Mouse (Mus musculus) midbrain, embryonic 14.5 days (tissue): ENCODE results near the gene Cpne5. TPM values are rescaled to one million over a fixed set of nuclear protein-coding genes. Genes with fewer than 3 reads are reported as not detected.
A peak's percentile ranks its signal among the peaks of the same experiment; 100 is the strongest.

ENCODE experiments used
- ATAC-seq: fragments of 200-750 bp; cut with Nextera tagmentation; 2 replicates; pipeline ENCODE4 v1.8.0; 2017; ENCODE audit warnings: moderate number of reproducible peaks, moderate library complexity; ENCODE audit not compliant: low FRiP score, low TSS enrichment
- DNase-seq: peaks from one replicate; pipeline ENCODE4 v3.0.0-alpha.2; 2015
- H3K27ac ChIP-seq: fragments of 300-500 bp; sonication (generic); replicated peaks from 2 replicates; pipeline ENCODE4 v1.5.1; 2014; ENCODE audit warnings: mild to moderate bottlenecking, low read depth, low read length, moderate library complexity
- H3K27me3 ChIP-seq: fragments of 300-500 bp; sonication (generic); 2 replicates; pipeline ENCODE4 v1.6.1; 2014; ENCODE audit warnings: low read length, control low read depth, mixed read lengths; ENCODE audit not compliant: control insufficient read depth, insufficient read depth
- H3K36me3 ChIP-seq: fragments of 300-500 bp; sonication (generic); 2 replicates; pipeline ENCODE4 v1.6.1; 2014; ENCODE audit warnings: low read length, control low read depth; ENCODE audit not compliant: control insufficient read depth, insufficient read depth
- H3K4me1 ChIP-seq: fragments of 300-500 bp; sonication (generic); 2 replicates; pipeline ENCODE4 v1.6.1; 2014; ENCODE audit warnings: mild to moderate bottlenecking, antibody characterized with exemption, low read length, control low read depth; ENCODE audit not compliant: control insufficient read depth, insufficient read depth
- H3K4me2 ChIP-seq: fragments of 300-500 bp; sonication (generic); 2 replicates; pipeline ENCODE4 v1.6.1; 2014; ENCODE audit warnings: mild to moderate bottlenecking, low read length, moderate library complexity
- H3K4me3 ChIP-seq: fragments of 300-500 bp; sonication (generic); replicated peaks from 2 replicates; pipeline ENCODE4 v1.5.1; 2014; ENCODE audit warnings: low read depth, low read length
- H3K9ac ChIP-seq: fragments of 300-500 bp; sonication (generic); replicated peaks from 2 replicates; pipeline ENCODE4 v1.6.1; 2014; ENCODE audit warnings: mild to moderate bottlenecking, low read length, moderate library complexity
- H3K9me3 ChIP-seq: fragments of 300-500 bp; sonication (generic); 2 replicates; pipeline ENCODE4 v1.6.1; 2016; ENCODE audit warnings: low read length, control low read depth, mixed read lengths; ENCODE audit not compliant: control insufficient read depth
- WGBS: fragments of 180-500 bp; shearing (Covaris S2); extraction: QIAGEN DNeasy Blood & Tissue Kit; methylation state at CpG from one replicate; pipeline ENCODE4 v1.1.7; 2014; 5-methylcytosine and 5-hydroxymethylcytosine counted together
- polyA plus RNA-seq: library from polyadenylated mRNA; unstranded; fragments of >200 nt; fragmentation: Nextera tagmentation; extraction: Ambion mirVana; gene quantifications from 2 replicates; pipeline ENCODE4 v1.2.1, GENCODE M21; 2014

Gene Cpne5
- polyA plus RNA-seq, 1 experiment from 2014 or later = 27.6 TPM

DNA sequence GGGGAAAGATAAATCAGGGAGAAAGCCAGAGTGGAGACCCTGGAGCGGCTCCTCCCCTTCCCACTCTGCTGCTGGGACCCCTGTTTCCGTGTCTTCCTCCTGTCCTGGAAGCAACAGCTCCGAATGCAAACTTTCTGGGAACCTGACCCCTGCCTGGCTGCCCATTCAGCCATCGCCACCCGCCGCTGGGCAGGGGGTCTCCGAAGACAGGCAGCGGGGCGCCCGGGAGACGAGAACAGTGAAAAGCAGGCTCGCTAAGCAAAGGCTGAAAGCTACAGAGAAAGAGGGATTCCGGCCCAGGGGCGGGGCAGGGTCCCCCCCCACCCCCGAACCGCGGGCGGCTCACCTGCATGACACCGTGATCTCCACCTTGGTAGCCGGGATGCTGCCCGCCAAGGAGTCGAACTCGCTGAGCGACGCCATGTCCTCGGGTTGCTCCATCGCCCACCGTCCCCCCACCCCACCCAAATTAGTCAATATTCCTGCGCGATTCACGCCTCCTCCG lies 648 bp downstream of the Cpne5 start:
- peaks cover 3% of the 10 kb centered on the region; the same call in 1 of the 2 replicates for H3K27me3 ChIP-seq
- H3K36me3 ChIP-seq = no peaks in the 10 kb centered on the region
- DNase-seq = peak; percentile 62
- peak overlapping the region; percentile 52; the same call in 1 of the 2 replicates for H3K27ac ChIP-seq
- no peaks in the 10 kb centered on the region for H3K9me3 ChIP-seq
- peak overlapping the region; percentile 99 for H3K4me2 ChIP-seq
- no peak for ATAC-seq
- H3K4me1 ChIP-seq = peaks cover 15% of the 10 kb centered on the region; the same call in 1 of the 2 replicates
- peak overlapping the region; percentile 57 for H3K4me3 ChIP-seq
- under 1% methylated on average over 32 of the region's 32 CpGs for WGBS
- peak overlapping the region; percentile 66 for H3K9ac ChIP-seq

- H3K4me1 ChIP-seq = peaks cover 15% of the 10 kb centered on the region; the same call in 1 of the 2 replicates
- peaks cover 3% of the 10 kb centered on the region; the same call in 1 of the 2 replicates for H3K27me3 ChIP-seq
- no peaks in the 10 kb centered on the region for H3K9me3 ChIP-seq
- H3K36me3 ChIP-seq = no peaks in the 10 kb centered on the region
- no peak overlapping the region for H3K9ac ChIP-seq
- no peak for DNase-seq
- WGBS = 65% methylated on average over 7 of the region's 7 CpGs
- H3K27ac ChIP-seq = no peak overlapping the region
- 0 out of 2 replicates have a peak overlapping the region, but pooled peaks have one; percentile 3 for H3K4me2 ChIP-seq
- ATAC-seq = no peak
- H3K4me3 ChIP-seq = no peak overlapping the region
Observed at GRCm38 (mm10) chr17:29236111-29236510, 1.9 kb downstream of the Cpne5 start.

GRCm38 (mm10) chr17:29231109-29231508 lies 6.9 kb downstream of the Cpne5 start:
- Histone ChIP-seq H3K9ac (no peak overlapping the region), H3K36me3 (no peaks in the 10 kb centered on the region), H3K4me3 (no peak overlapping the region), H3K9me3 (no peaks in the 10 kb centered on the region), H3K4me1 (no peaks in the 10 kb centered on the region), H3K4me2 (no peak overlapping the region), H3K27ac (no peak overlapping the region), H3K27me3 (no peaks in the 10 kb centered on the region)
- 87% methylated on average over 10 of the region's 10 CpGs for WGBS
- ATAC-seq = no peak
- no peak for DNase-seq

GRCm38 (mm10) chr17:29220631-29221030 lies 17.3 kb downstream of the Cpne5 start:
- no peak overlapping the region for H3K4me2 ChIP-seq
- no peaks in the 10 kb centered on the region for H3K9me3 ChIP-seq
- H3K27me3 ChIP-seq = no peaks in the 10 kb centered on the region
- no peaks in the 10 kb centered on the region for H3K36me3 ChIP-seq
- no peak overlapping the region for H3K4me3 ChIP-seq
- ATAC-seq = no peak
- DNase-seq = peak; percentile 38
- H3K9ac ChIP-seq = no peak overlapping the region
- no peak overlapping the region for H3K27ac ChIP-seq
- H3K4me1 ChIP-seq = peaks cover 9% of the 10 kb centered on the region
- 52% methylated on average over 14 of the region's 14 CpGs for WGBS

DNA sequence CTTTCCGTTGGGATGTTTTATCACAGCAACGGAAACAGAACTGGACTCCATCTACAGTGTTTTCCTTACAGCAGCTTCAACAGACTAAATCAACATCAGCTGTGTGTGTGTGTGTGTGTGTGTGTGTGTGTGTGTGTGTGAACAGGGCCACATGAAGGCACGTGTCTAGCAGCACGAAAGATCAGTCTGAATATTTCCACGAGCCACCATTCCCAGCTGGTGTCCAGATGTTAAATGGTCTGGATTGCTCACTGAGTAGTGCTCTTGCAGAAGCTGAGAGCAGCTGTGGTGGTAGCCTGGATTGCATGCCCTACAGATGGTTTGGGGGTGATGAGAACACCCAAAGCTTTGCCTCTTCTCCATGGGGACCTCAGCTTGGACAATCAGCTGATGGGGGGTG lies 19.9 kb downstream of the Cpne5 start:
- Histone ChIP-seq H3K9me3 (no peaks in the 10 kb centered on the region), H3K4me2 (no peak overlapping the region), H3K27me3 (no peaks in the 10 kb centered on the region), H3K36me3 (no peaks in the 10 kb centered on the region), H3K27ac (no peak overlapping the region), H3K4me1 (peaks cover 36% of the 10 kb centered on the region), H3K9ac (no peak overlapping the region), H3K4me3 (no peak overlapping the region)
- DNase-seq = no peak
- WGBS = 80% methylated on average over 5 of the region's 5 CpGs
- ATAC-seq = no peak

DNA sequence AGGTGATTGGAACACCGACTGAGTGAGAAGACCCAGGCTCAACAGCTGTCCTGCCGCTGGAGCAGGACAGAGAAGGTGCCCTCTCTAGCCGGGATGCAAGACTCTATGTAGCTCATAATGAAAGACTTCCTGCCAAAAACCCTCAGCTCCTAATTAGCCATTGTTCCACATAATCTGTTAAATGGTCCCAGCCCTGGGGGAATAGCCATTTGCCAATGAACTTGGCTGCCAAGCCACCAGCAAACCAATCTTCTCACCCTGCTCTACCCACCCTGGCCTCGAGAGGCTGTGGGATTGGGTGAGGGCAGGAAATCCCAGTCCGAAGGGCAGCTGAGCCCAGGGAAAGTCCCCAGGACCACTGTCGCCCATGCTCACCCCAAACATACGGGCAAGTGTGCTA lies 21.9 kb downstream of the Cpne5 start:
- H3K27me3 ChIP-seq = no peaks in the 10 kb centered on the region
- H3K36me3 ChIP-seq = no peaks in the 10 kb centered on the region
- H3K9ac ChIP-seq = no peak overlapping the region
- no peaks in the 10 kb centered on the region for H3K9me3 ChIP-seq
- DNase-seq (no peak), ATAC-seq (no peak)
- H3K4me2 ChIP-seq = no peak overlapping the region
- H3K27ac ChIP-seq = no peak overlapping the region
- H3K4me1 ChIP-seq = peaks cover 39% of the 10 kb centered on the region
- WGBS = 65% methylated on average over 7 of the region's 7 CpGs
- no peak overlapping the region for H3K4me3 ChIP-seq

DNA sequence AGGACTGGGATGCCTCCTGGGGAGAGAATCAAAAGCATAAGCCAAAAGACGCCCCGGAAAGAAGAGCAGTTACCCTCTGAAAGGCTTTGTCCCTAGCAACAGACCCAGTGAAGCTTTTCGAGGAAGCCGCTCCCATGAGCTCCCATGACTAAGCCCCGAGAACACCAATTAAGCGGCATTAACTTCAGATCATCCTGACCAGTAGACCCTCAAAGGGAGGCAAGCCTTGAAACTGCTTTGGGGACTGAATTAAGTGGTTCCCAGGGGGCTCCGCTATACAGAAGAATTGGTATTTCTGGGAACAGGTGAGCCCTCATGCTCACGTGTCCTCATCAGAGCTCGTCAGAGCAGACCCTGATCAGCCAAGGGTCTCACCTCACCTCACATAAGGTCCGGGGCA lies 23.3 kb downstream of the Cpne5 start:
- Histone ChIP-seq H3K36me3 (no peaks in the 10 kb centered on the region), H3K9ac (0 out of 2 replicates have a peak overlapping the region, but pooled peaks have one; percentile 7), H3K4me2 (peak overlapping the region; percentile 29), H3K27me3 (no peaks in the 10 kb centered on the region), H3K4me3 (no peak overlapping the region), H3K9me3 (no peaks in the 10 kb centered on the region), H3K4me1 (peaks cover 35% of the 10 kb centered on the region), H3K27ac (peak overlapping the region; percentile 84)
- 3% methylated on average over 10 of the region's 10 CpGs for WGBS
- ATAC-seq (peak; percentile 26; the same call in 1 of the 2 replicates), DNase-seq (peak; percentile 75)

DNA sequence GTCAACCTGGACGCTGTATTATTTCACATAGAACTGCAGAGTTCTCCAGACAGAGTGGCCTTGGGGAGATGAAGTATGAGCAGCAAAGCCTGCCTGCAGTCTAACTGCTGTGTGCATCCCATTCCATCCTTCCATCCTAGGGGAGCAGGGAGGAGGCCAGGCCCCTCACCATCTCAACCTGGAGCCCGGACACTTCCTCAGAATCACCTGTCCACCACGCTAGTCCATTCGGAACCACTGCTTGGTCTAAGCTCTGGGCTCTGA lies 23.8 kb downstream of the Cpne5 start:
- Histone ChIP-seq H3K9ac (peak overlapping the region; percentile 7; the same call in 1 of the 2 replicates), H3K27me3 (no peaks in the 10 kb centered on the region), H3K4me3 (no peak overlapping the region), H3K27ac (peak overlapping the region; percentile 84), H3K36me3 (no peaks in the 10 kb centered on the region), H3K9me3 (no peaks in the 10 kb centered on the region), H3K4me2 (peak overlapping the region; percentile 29), H3K4me1 (peaks cover 35% of the 10 kb centered on the region)
- DNase-seq (no peak), ATAC-seq (0 out of 2 replicates have a peak, but pooled peaks have one; percentile 32)
- WGBS = 22% methylated on average over 4 of the region's 4 CpGs

- peak overlapping the region; percentile 24; the same call in 1 of the 2 replicates for H3K9ac ChIP-seq
Observed at GRCm38 (mm10) chr17:29213381-29214192, 24.4 kb downstream of the Cpne5 start.

More at GRCm38 (mm10) chr17:29213381-29214192, 24.4 kb downstream of the Cpne5 start:
- Histone ChIP-seq H3K4me1 (peaks cover 35% of the 10 kb centered on the region), H3K27ac (peak overlapping the region; percentile 84), H3K9me3 (no peaks in the 10 kb centered on the region), H3K27me3 (no peaks in the 10 kb centered on the region), H3K4me2 (peak overlapping the region; percentile 29), H3K36me3 (no peaks in the 10 kb centered on the region), H3K4me3 (no peak overlapping the region)
- WGBS = 2% methylated on average over 12 of the region's 12 CpGs
- DNase-seq = peak; percentile 91
- peak; percentile 71 for ATAC-seq
